Mouse (Mus musculus) myocyte (in vitro differentiated cells): ENCODE measurements at regions not wholly inside any gene's neighbourhood (a gene's known extent, or its start where the extent isn't known, plus 50 kb on each side); places are given as distances from the start of the nearest gene placed in this dataset.

Experiments used
- H3K27me3 ChIP-seq: one replicate; pipeline ENCODE4 v1.6.1; 2011; ENCODE audit not compliant: control insufficient read depth, insufficient read depth, insufficient read length
- H3K36me3 ChIP-seq: one replicate; pipeline ENCODE4 v1.6.1; 2011; ENCODE audit not compliant: control insufficient read depth, insufficient read depth
- H3K4me2 ChIP-seq: one replicate; pipeline ENCODE4 v1.6.1; 2011; ENCODE audit warnings: low read depth, control low read depth
- H3K4me3 ChIP-seq: one replicate; pipeline ENCODE4 v1.5.1; 2011; ENCODE audit warnings: mild to moderate bottlenecking, control low read depth, moderate library complexity
- H3K79me2 ChIP-seq: one replicate; pipeline ENCODE4 v1.6.1; 2011; ENCODE audit not compliant: control insufficient read depth, insufficient read depth
- H3ac ChIP-seq: one replicate; pipeline ENCODE4 v1.6.1; 2011; ENCODE audit not compliant: control insufficient read depth, insufficient read length
- CEBPB ChIP-seq: IDR thresholded peaks from 2 replicates; pipeline ENCODE4 v1.6.1; 2011; ENCODE audit warnings: mild to moderate bottlenecking, moderate library complexity; ENCODE audit not compliant: poor library complexity, insufficient read depth, severe bottlenecking
- E2F4 ChIP-seq: IDR thresholded peaks from one replicate; pipeline ENCODE4 v1.6.1; 2011; ENCODE audit warnings: mild to moderate bottlenecking, control low read depth, moderate library complexity; ENCODE audit not compliant: insufficient read depth
- MAX ChIP-seq: IDR thresholded peaks from one replicate; pipeline ENCODE4 v1.6.1; 2011; ENCODE audit warnings: low read depth, mild to moderate bottlenecking, control low read depth
- MYOD1 ChIP-seq, 3 experiments: IDR thresholded peaks; one replicate each; pipeline ENCODE4 v1.6.1; 2011; ENCODE audit warnings: control low read depth in 2 of 3, low read depth in 2 of 3, mild to moderate bottlenecking in 2 of 3, moderate library complexity in 1 of 3; ENCODE audit not compliant: insufficient read length in 2 of 3, control insufficient read depth in 1 of 3
- MYOG ChIP-seq, 3 experiments: IDR thresholded peaks; one replicate each; pipeline ENCODE4 v1.6.1; 2011; ENCODE audit warnings: control low read depth in 2 of 3, low read depth in 2 of 3, mild to moderate bottlenecking in 2 of 3; ENCODE audit not compliant: insufficient read length in 2 of 3, control insufficient read depth in 1 of 3, insufficient read depth in 1 of 3
- POLR2A ChIP-seq: IDR thresholded peaks from one replicate; pipeline ENCODE4 v1.6.1; 2011; ENCODE audit warnings: low read depth, mild to moderate bottlenecking, control low read depth, moderate library complexity; ENCODE audit not compliant: insufficient read length
- POLR2AphosphoS2 ChIP-seq: IDR thresholded peaks from one replicate; pipeline ENCODE4 v1.6.1; 2011; ENCODE audit warnings: low read depth, control low read depth; ENCODE audit not compliant: insufficient read length
- REST ChIP-seq: IDR thresholded peaks from one replicate; pipeline ENCODE4 v1.6.1; 2011; ENCODE audit warnings: mild to moderate bottlenecking, control low read depth, moderate library complexity; ENCODE audit not compliant: insufficient read depth, insufficient read length
- SRF ChIP-seq: IDR thresholded peaks from one replicate; pipeline ENCODE4 v1.6.1; 2011; ENCODE audit warnings: low read depth; ENCODE audit not compliant: control insufficient read depth, insufficient read length
- TCF12 ChIP-seq: IDR thresholded peaks from one replicate; pipeline ENCODE4 v1.6.1; 2011; ENCODE audit warnings: mild to moderate bottlenecking, control low read depth; ENCODE audit not compliant: poor library complexity, insufficient read depth, severe bottlenecking
- TCF3 ChIP-seq: IDR thresholded peaks from one replicate; pipeline ENCODE4 v1.6.1; 2011; ENCODE audit warnings: low read depth, control low read depth; ENCODE audit not compliant: insufficient read length
- USF1 ChIP-seq: IDR thresholded peaks from one replicate; pipeline ENCODE4 v1.6.1; 2011; ENCODE audit warnings: low read depth, mild to moderate bottlenecking, control low read depth, moderate library complexity

GRCm38 (mm10) chr4:32175853-32176448, 62.7 kb upstream of the Bach2 start:
- Histone ChIP-seq H3K79me2 (no peaks in the 10 kb centered on the region), H3K4me3 (no peak overlapping the region), H3K36me3 (no peaks in the 10 kb centered on the region), H3K4me2 (no peak overlapping the region), H3ac (no peak overlapping the region), H3K27me3 (no peaks in the 10 kb centered on the region)
- TF ChIP-seq MAX = no peak
- TF ChIP-seq POLR2AphosphoS2 = no peak
- TF ChIP-seq POLR2A = no peak
- no peak for TF ChIP-seq MYOD1 (IDR thresholded peaks at IDR 0.05; ENCODE audit: control insufficient read depth in 1 of 3, insufficient read length in 2 of 3, low read depth in 2 of 3)

- no peaks in the 10 kb centered on the region for H3K27me3 ChIP-seq
- no peak overlapping the region for H3K4me3 ChIP-seq
- no peaks in the 10 kb centered on the region for H3K79me2 ChIP-seq
- TF ChIP-seq CEBPB = no peak
- no peak for TF ChIP-seq MYOG (IDR thresholded peaks at IDR 0.05; ENCODE audit: control insufficient read depth in 1 of 3, insufficient read depth in 1 of 3, insufficient read length in 2 of 3, low read depth in 2 of 3)
- TF ChIP-seq TCF12 = no peak
- no peak for TF ChIP-seq MAX
- TF ChIP-seq MYOD1 (IDR thresholded peaks at IDR 0.05; ENCODE audit: control insufficient read depth in 1 of 3, insufficient read length in 2 of 3, low read depth in 2 of 3) = no peak
- TF ChIP-seq TCF3 = no peak
- TF ChIP-seq REST = no peak
- no peak overlapping the region for H3K4me2 ChIP-seq
- H3ac ChIP-seq = no peak overlapping the region
- no peaks in the 10 kb centered on the region for H3K36me3 ChIP-seq
Measured at GRCm38 (mm10) chr4:32176449-32177135, 62.0 kb upstream of the Bach2 start.

- no peaks in the 10 kb centered on the region for H3K36me3 ChIP-seq
- no peak overlapping the region for H3K4me3 ChIP-seq
- no peak overlapping the region for H3ac ChIP-seq
- TF ChIP-seq E2F4 (no peak), MYOG (IDR thresholded peaks at IDR 0.05; ENCODE audit: control insufficient read depth in 1 of 3, insufficient read depth in 1 of 3, insufficient read length in 2 of 3, low read depth in 2 of 3) (no peak), POLR2AphosphoS2 (no peak), TCF3 (no peak), POLR2A (no peak), USF1 (no peak), SRF (no peak), MAX (no peak), CEBPB (no peak), TCF12 (no peak), MYOD1 (IDR thresholded peaks at IDR 0.05; ENCODE audit: control insufficient read depth in 1 of 3, insufficient read length in 2 of 3, low read depth in 2 of 3) (no peak), REST (no peak)
- H3K4me2 ChIP-seq = no peak overlapping the region
- no peaks in the 10 kb centered on the region for H3K79me2 ChIP-seq
- H3K27me3 ChIP-seq = no peaks in the 10 kb centered on the region
Measured at GRCm38 (mm10) chr4:32177933-32178639, 60.5 kb upstream of the Bach2 start.

- H3K27me3 ChIP-seq = no peaks in the 10 kb centered on the region
- peak overlapping the region; percentile 73 for H3K4me2 ChIP-seq
- H3K36me3 ChIP-seq = no peaks in the 10 kb centered on the region
- no peaks in the 10 kb centered on the region for H3K79me2 ChIP-seq
- H3K4me3 ChIP-seq = no peak overlapping the region
- H3ac ChIP-seq = no peak overlapping the region
- TF ChIP-seq E2F4 (no peak), MAX (no peak), MYOD1 (IDR thresholded peaks at IDR 0.05; ENCODE audit: control insufficient read depth in 1 of 3, insufficient read length in 2 of 3, low read depth in 2 of 3) (peak in 2 of 3 experiments; percentile 36 to 47), TCF12 (peak; percentile 41), TCF3 (peak; percentile 26), REST (no peak), MYOG (IDR thresholded peaks at IDR 0.05; ENCODE audit: control insufficient read depth in 1 of 3, insufficient read depth in 1 of 3, insufficient read length in 2 of 3, low read depth in 2 of 3) (no peak), CEBPB (peak; percentile 63), POLR2A (no peak), SRF (no peak)
Measured at GRCm38 (mm10) chr4:32179707-32180241, 58.8 kb upstream of the Bach2 start.

- Histone ChIP-seq H3ac (no peak overlapping the region), H3K79me2 (no peaks in the 10 kb centered on the region), H3K4me3 (no peak overlapping the region), H3K27me3 (no peaks in the 10 kb centered on the region), H3K4me2 (no peak overlapping the region), H3K36me3 (no peaks in the 10 kb centered on the region)
- TF ChIP-seq CEBPB (no peak), TCF3 (no peak), REST (no peak), SRF (no peak), MAX (no peak)
Measured at GRCm38 (mm10) chr4:32183791-32184190, 54.8 kb upstream of the Bach2 start.
